Mouse (Mus musculus): ENCODE measurements around the gene Hhat. TPM values are rescaled to one million over a fixed set of nuclear protein-coding genes. Genes with fewer than 3 reads are reported as not detected.
A peak's percentile ranks its signal among the peaks of the same experiment; 100 is the strongest.

Gene Hhat
- polyA plus RNA-seq, 2 experiments from 2014 or later, result 0.89 to 1.6 TPM

- peak; percentile 52 for ATAC-seq
Measured at GRCm38 (mm10) chr1:192742394-192743251, 28.4 kb downstream of the Hhat start.

GRCm38 (mm10) chr1:192741896-192742295, 29.1 kb downstream of the Hhat start:
- peak; percentile 33 for ATAC-seq

GRCm38 (mm10) chr1:192736524-192736923, 34.5 kb downstream of the Hhat start:
- ATAC-seq, result no peak

GRCm38 (mm10) chr1:192736002-192736426, 35.0 kb downstream of the Hhat start:
- no peak for ATAC-seq

- no peak for ATAC-seq
Measured at GRCm38 (mm10) chr1:192730517-192730916, 40.5 kb downstream of the Hhat start.

GRCm38 (mm10) chr1:192726996-192727624, 43.9 kb downstream of the Hhat start:
- peak; percentile 83 for ATAC-seq

GRCm38 (mm10) chr1:192722147-192722546, 48.9 kb downstream of the Hhat start:
- no peak for ATAC-seq

GRCm38 (mm10) chr1:192720156-192720555, 50.9 kb downstream of the Hhat start:
- no peak for ATAC-seq

- ATAC-seq, result peak; percentile 52
Measured at GRCm38 (mm10) chr1:192711779-192712348, 59.2 kb downstream of the Hhat start.

GRCm38 (mm10) chr1:192700339-192701073, 70.5 kb downstream of the Hhat start:
- ATAC-seq, result no peak

- no peak for ATAC-seq
Measured at GRCm38 (mm10) chr1:192699101-192699500, 71.9 kb downstream of the Hhat start.

GRCm38 (mm10) chr1:192696371-192696863, 74.6 kb downstream of the Hhat start:
- no peak for ATAC-seq

- no peak for ATAC-seq
Measured at GRCm38 (mm10) chr1:192693644-192694043, 77.4 kb downstream of the Hhat start.

- no peak for ATAC-seq
Measured at GRCm38 (mm10) chr1:192692982-192693381, 78.0 kb downstream of the Hhat start.

GRCm38 (mm10) chr1:192682219-192682951, 88.6 kb downstream of the Hhat start:
- ATAC-seq, result no peak

GRCm38 (mm10) chr1:192677236-192677635, 93.8 kb downstream of the Hhat start:
- no peak for ATAC-seq

GRCm38 (mm10) chr1:192663608-192664007, 107.4 kb downstream of the Hhat start:
- ATAC-seq, result no peak

GRCm38 (mm10) chr1:192663092-192663491, 107.9 kb downstream of the Hhat start:
- ATAC-seq, result no peak

GRCm38 (mm10) chr1:192661612-192662011, 109.4 kb downstream of the Hhat start:
- no peak for ATAC-seq

- ATAC-seq, result no peak
Measured at GRCm38 (mm10) chr1:192657417-192657816, 113.6 kb downstream of the Hhat start.

GRCm38 (mm10) chr1:192651981-192652605, 118.9 kb downstream of the Hhat start:
- no peak for ATAC-seq
